In the genomic region with DNA sequence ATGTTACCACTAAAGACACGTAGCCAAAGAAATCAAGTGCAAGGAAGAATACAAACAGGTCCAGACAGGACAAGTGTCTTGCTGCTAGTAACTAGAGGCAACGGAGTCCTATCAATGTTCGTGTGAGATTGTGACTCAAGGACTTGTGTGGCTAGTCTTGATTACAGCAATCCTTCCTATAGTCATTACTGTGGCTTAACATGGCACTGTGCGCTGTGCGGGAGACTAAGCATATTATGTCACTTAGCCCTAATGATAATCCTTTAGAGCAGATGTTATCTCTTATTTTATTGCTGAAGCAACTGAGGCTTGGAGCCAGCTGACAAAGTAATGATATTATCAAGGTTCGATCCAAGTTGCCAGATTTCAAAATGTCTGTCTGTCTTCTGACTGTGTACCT, we compare ENCODE assay signal across 13 mouse cellular contexts.
DNase-seq lines count a peak whose midpoint lies in the region.
"Had no signal": no experiment of that assay in that cellular context is flagged by ENCODE, and none has a peak within 500 bp of the region (broad histone marks: within the 10 kb centered on the region; RNA-seq: fewer than 3 reads in every experiment).

No protein-coding gene starts in this region.

- peak; percentile 50 for DNase-seq in retina, postnatal 1 day
- no peak for DNase-seq in retina, embryonic 14.5 days (ENCODE audit: low spot score)
- DNase-seq in gonadal fat pad, adult 2 months (ENCODE audit: low read depth): peak; percentile 95
- peak; percentile 14 for DNase-seq in retina, postnatal 7 days (ENCODE audit: low read depth, low spot score)
- no peak for DNase-seq in ovary, adult 18-20 months (ENCODE audit: low spot score)
- DNase-seq in natural killer cell, adult 2 months (ENCODE audit: low spot score in 2 of 2): no peak
- DNase-seq: adrenal gland, adult 8-10 months; adrenal gland, postnatal 25 days; cerebellum, adult 18-20 months; cerebellum, adult 9-10 months; cerebellum, postnatal 14 days; gastrocnemius, postnatal 10 days; gastrocnemius, postnatal 36 days had no signal

Comparison
In these comparisons a context has a peak if more than half of its experiments do, and no peak if none do; other contexts are left out.
1. DNase-seq: peak in retina, postnatal 1 day (single experiment), gonadal fat pad, adult 2 months (single experiment) and retina, postnatal 7 days (single experiment); none in retina, embryonic 14.5 days (single experiment), ovary, adult 18-20 months (single experiment) and natural killer cell, adult 2 months (0 of 2).